Mouse (Mus musculus): ENCODE measurements around the gene Cnn1.

Gene Cnn1

DNA sequence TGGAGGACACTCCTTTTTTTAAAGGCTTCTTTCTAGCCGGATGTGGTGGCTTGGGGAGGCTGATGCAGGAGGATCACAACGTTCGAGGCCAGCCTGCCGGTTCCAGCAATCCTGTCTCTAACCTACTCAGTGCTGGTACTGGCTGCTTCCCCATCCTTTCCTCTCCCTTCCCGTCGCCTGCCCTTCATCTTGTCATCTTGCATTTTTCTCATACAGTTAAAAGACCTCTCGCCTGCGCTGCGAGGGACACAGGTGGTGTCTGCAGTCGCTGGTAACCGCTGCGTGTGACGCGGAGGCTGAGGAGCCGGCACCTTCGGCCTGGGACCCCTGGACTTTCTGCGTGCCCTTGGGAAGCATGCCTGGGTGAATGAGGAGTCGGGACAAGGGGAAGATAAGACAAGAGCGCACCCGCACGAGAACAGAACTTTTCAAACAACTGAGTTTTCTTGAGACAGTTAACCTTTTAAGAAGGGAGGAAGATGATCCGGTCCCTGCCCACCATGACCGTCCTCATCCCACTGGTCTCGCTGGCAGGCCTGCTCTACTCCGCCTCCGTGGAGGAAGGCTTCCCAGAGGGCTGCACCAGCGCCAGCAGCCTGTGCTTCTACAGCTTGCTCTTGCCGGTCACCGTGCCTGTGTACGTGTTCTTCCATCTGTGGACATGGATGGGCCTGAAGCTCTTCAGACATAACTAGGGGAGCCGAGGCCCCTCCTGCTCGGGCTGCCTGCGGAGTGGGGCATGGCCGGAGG, 58.7 kb downstream of the Cnn1 start:
- DNase-seq (ENCODE audit: extremely low read depth, low read depth) = no peak

Data from MEL-GATA-1-ER (cell line).